Mouse (Mus musculus): ENCODE measurements around the gene Ubash3b. TPM values are rescaled to one million over a fixed set of nuclear protein-coding genes. Genes with fewer than 3 reads are reported as not detected.
A peak's percentile ranks its signal among the peaks of the same experiment; 100 is the strongest.

Gene Ubash3b
- polyA plus RNA-seq, 1 experiment, result 39.3 TPM

DNA sequence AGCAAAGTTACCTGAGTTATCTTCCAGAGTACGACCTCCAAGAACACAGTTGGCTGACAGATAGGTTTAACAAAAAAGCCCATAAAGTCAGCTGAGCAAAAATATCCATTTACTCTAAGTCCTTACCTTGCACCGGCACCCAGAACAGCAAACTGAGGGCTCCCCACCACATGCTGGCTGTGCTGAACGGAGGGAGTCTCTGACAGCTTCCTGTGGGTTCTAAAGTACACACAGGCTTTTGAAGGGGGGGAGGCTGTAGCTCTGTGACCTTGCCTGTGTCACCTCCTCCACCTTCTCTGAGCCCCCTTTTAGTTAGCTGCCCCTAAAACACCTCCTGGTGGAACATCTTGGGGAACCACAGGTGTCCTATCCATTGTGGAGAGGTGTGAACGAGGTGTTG is 157.1 kb downstream of the Ubash3b start, which contains the start of gene Crtam:
Gene Crtam, minus strand, starts transcription at position 214 of the 400 bp plus-strand sequence.
- TF ChIP-seq CTCF (IDR thresholded peaks at IDR 0.05; ENCODE audit: borderline replicate concordance, insufficient read depth, low read depth, low read length), result no peak
- TF ChIP-seq POLR2A (IDR thresholded peaks at IDR 0.05; ENCODE audit: borderline replicate concordance, insufficient read depth, low read length), result no peak
- 44% methylated on average over 4 of the region's 4 CpGs for WGBS

GRCm38 (mm10) chr9:40997116-40997779 is 164.2 kb downstream of the Ubash3b start:
- H3K27me3 ChIP-seq (ENCODE audit: control insufficient read depth, insufficient read depth, low read length), result no peaks in the 10 kb centered on the region
- TF ChIP-seq CTCF (IDR thresholded peaks at IDR 0.05; ENCODE audit: borderline replicate concordance, insufficient read depth, low read depth, low read length) (no peak), POLR2A (IDR thresholded peaks at IDR 0.05; ENCODE audit: borderline replicate concordance, insufficient read depth, low read length) (no peak)
- DNase-seq, result no peak

More for the DNA sequence above, 157.1 kb downstream of the Ubash3b start, which contains the start of gene Crtam:
- Histone ChIP-seq H3K27ac (ENCODE audit: insufficient read depth, low read length) (no peak within 1 kb of the TSS), H3K4me1 (ENCODE audit: control insufficient read depth, insufficient read depth, low read length) (no peaks in the 10 kb centered on the region; the same call in none of the 2 replicates), H3K27me3 (ENCODE audit: control insufficient read depth, insufficient read depth, low read length) (no peaks in the 10 kb centered on the region), H3K4me3 (replicated peaks; ENCODE audit: insufficient read depth, low read depth, low read length) (no peak within 1 kb of the TSS)
- DNase-seq, result no peak

DNA sequence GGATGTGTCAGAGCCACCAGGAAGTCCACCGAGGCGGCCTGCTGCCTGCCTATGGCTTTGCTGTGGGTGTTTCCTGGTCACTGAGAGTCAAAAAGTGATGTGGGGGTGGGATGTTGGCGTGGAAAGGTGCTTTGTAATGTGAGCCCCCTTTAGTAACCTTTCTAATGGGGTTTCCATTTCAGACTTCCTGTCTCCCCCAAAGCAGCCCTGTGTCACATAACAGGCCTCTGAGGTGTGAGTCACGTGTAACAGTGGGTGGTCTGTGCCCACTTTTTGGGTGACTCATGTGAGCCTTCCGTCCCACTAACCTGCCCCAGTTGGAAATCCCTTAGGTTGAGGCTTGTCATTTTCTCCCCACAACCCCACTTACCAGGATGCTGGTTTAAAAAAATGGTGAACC is 167.4 kb downstream of the Ubash3b start:
- no peak overlapping the region for H3K27ac ChIP-seq (ENCODE audit: insufficient read depth, low read length)
- H3K27me3 ChIP-seq (ENCODE audit: control insufficient read depth, insufficient read depth, low read length), result no peaks in the 10 kb centered on the region
- 91% methylated on average over 5 of the region's 5 CpGs for WGBS
- no peak overlapping the region for H3K4me3 ChIP-seq (replicated peaks; ENCODE audit: insufficient read depth, low read depth, low read length)
- H3K4me1 ChIP-seq (ENCODE audit: control insufficient read depth, insufficient read depth, low read length), result no peaks in the 10 kb centered on the region
- DNase-seq, result no peak
- TF ChIP-seq CTCF (IDR thresholded peaks at IDR 0.05; ENCODE audit: borderline replicate concordance, insufficient read depth, low read depth, low read length) (no peak), POLR2A (IDR thresholded peaks at IDR 0.05; ENCODE audit: borderline replicate concordance, insufficient read depth, low read length) (no peak)

More at GRCm38 (mm10) chr9:40997116-40997779, 164.2 kb downstream of the Ubash3b start:
- 94% methylated on average over 7 of the region's 7 CpGs for WGBS
- Histone ChIP-seq H3K4me1 (ENCODE audit: control insufficient read depth, insufficient read depth, low read length) (no peaks in the 10 kb centered on the region), H3K4me3 (replicated peaks; ENCODE audit: insufficient read depth, low read depth, low read length) (no peak overlapping the region), H3K27ac (ENCODE audit: insufficient read depth, low read length) (no peak overlapping the region)

GRCm38 (mm10) chr9:40991511-40991910 is 170.0 kb downstream of the Ubash3b start:
- Histone ChIP-seq H3K4me1 (ENCODE audit: control insufficient read depth, insufficient read depth, low read length) (no peaks in the 10 kb centered on the region), H3K27ac (ENCODE audit: insufficient read depth, low read length) (no peak overlapping the region), H3K27me3 (ENCODE audit: control insufficient read depth, insufficient read depth, low read length) (no peaks in the 10 kb centered on the region), H3K4me3 (replicated peaks; ENCODE audit: insufficient read depth, low read depth, low read length) (no peak overlapping the region)
- DNase-seq, result no peak
- TF ChIP-seq POLR2A (IDR thresholded peaks at IDR 0.05; ENCODE audit: borderline replicate concordance, insufficient read depth, low read length), result no peak
- WGBS, result 61% methylated on average over 6 of the region's 6 CpGs

DNA sequence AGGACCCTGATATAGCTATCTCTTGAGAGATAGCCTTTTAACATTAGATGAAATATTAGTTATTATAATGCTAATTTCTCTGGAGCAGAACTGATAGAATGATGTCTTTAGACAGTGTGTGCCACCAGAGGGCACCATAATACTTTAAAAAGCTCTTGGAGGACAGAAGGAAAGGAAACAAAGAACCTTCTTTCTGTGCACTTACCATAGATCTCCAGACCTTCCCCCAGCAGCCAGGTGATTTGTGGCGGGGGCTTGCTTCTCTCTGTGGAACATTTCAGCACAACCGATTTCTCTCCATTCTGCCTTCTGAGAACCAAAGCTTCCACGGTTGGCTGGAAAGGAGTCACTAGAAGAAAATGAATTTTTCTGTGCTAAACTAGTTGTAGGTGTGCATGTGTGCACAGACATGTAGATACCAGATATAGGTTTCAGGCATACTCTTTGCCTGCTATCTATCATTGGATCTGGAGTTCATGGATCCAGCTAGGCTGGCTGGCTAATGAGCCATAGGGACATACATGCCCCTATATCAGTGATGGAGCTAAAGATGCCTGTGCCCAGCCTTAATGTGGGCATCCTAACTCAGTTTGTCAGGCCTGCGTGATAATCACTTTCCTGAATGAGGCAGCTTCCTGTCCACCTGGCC is 171.4 kb downstream of the Ubash3b start:
- TF ChIP-seq POLR2A (IDR thresholded peaks at IDR 0.05; ENCODE audit: borderline replicate concordance, insufficient read depth, low read length), result no peak
- peak; percentile 41; the same call in 1 of the 2 replicates for TF ChIP-seq CTCF (IDR thresholded peaks at IDR 0.05; ENCODE audit: borderline replicate concordance, insufficient read depth, low read depth, low read length)
- Histone ChIP-seq H3K27me3 (ENCODE audit: control insufficient read depth, insufficient read depth, low read length) (no peaks in the 10 kb centered on the region), H3K27ac (ENCODE audit: insufficient read depth, low read length) (no peak overlapping the region), H3K4me1 (ENCODE audit: control insufficient read depth, insufficient read depth, low read length) (no peaks in the 10 kb centered on the region; the same call in 1 of the 2 replicates), H3K4me3 (replicated peaks; ENCODE audit: insufficient read depth, low read depth, low read length) (no peak overlapping the region)
- DNase-seq, result peak; percentile 64 to 75
- WGBS, result 39% methylated on average over 4 of the region's 4 CpGs

GRCm38 (mm10) chr9:40984313-40984712 is 177.2 kb downstream of the Ubash3b start:
- Histone ChIP-seq H3K27ac (ENCODE audit: insufficient read depth, low read length) (peak overlapping the region; percentile 84; the same call in 1 of the 2 replicates), H3K4me1 (ENCODE audit: control insufficient read depth, insufficient read depth, low read length) (peaks cover 4% of the 10 kb centered on the region; the same call in 1 of the 2 replicates), H3K27me3 (ENCODE audit: control insufficient read depth, insufficient read depth, low read length) (no peaks in the 10 kb centered on the region), H3K4me3 (replicated peaks; ENCODE audit: insufficient read depth, low read depth, low read length) (peak overlapping the region; percentile 96)
- peak; percentile 93 to 97 for DNase-seq
- 13% methylated on average over 3 of the region's 3 CpGs for WGBS
- TF ChIP-seq CTCF (IDR thresholded peaks at IDR 0.05; ENCODE audit: borderline replicate concordance, insufficient read depth, low read depth, low read length) (no peak), POLR2A (IDR thresholded peaks at IDR 0.05; ENCODE audit: borderline replicate concordance, insufficient read depth, low read length) (peak; percentile 98)

- Histone ChIP-seq H3K4me3 (replicated peaks; ENCODE audit: insufficient read depth, low read depth, low read length) (peak overlapping the region; percentile 96), H3K4me1 (ENCODE audit: control insufficient read depth, insufficient read depth, low read length) (peaks cover 7% of the 10 kb centered on the region; the same call in 1 of the 2 replicates), H3K27me3 (ENCODE audit: control insufficient read depth, insufficient read depth, low read length) (no peaks in the 10 kb centered on the region), H3K27ac (ENCODE audit: insufficient read depth, low read length) (peak overlapping the region; percentile 84; the same call in 1 of the 2 replicates)
- WGBS, result 22% methylated on average over 3 of the region's 3 CpGs
- DNase-seq, result peak; percentile 39 to 51
- no peak for TF ChIP-seq CTCF (IDR thresholded peaks at IDR 0.05; ENCODE audit: borderline replicate concordance, insufficient read depth, low read depth, low read length)
- TF ChIP-seq POLR2A (IDR thresholded peaks at IDR 0.05; ENCODE audit: borderline replicate concordance, insufficient read depth, low read length), result no peak
Measured at GRCm38 (mm10) chr9:40983758-40984157, 177.7 kb downstream of the Ubash3b start.
